Mouse (Mus musculus) liver, embryonic 13.5 days (tissue): Measurements from ENCODE around the gene Arvcf. TPM values are rescaled to one million over a fixed set of nuclear protein-coding genes. Genes with fewer than 3 reads are reported as not detected.

Experiments
- ATAC-seq: fragments of 200-750 bp; cut with Nextera tagmentation; 2 replicates; pipeline ENCODE4 v1.8.0; 2017; ENCODE audit warnings: low read depth, mild to moderate bottlenecking, moderate number of reproducible peaks, moderate library complexity
- DNase-seq: peaks from one replicate; pipeline ENCODE4 v3.0.0; 2022
- H3K27ac ChIP-seq: fragments of 300-500 bp; sonication (generic); 2 replicates; pipeline ENCODE4 v1.5.1; 2015; ENCODE audit warnings: moderate library complexity, mild to moderate bottlenecking, inconsistent platforms
- H3K27me3 ChIP-seq: fragments of 300-500 bp; sonication (generic); 2 replicates; pipeline ENCODE4 v1.6.1; 2015; ENCODE audit warnings: mild to moderate bottlenecking, inconsistent platforms
- H3K36me3 ChIP-seq: fragments of 300-500 bp; sonication (generic); 2 replicates; pipeline ENCODE4 v1.6.1; 2015; ENCODE audit warnings: mild to moderate bottlenecking, inconsistent platforms
- H3K4me1 ChIP-seq: fragments of 300-500 bp; sonication (generic); replicated peaks from 2 replicates; pipeline ENCODE4 v1.6.1; 2015; ENCODE audit warnings: inconsistent platforms
- H3K4me2 ChIP-seq: fragments of 300-500 bp; sonication (generic); 2 replicates; pipeline ENCODE4 v1.6.1; 2015; ENCODE audit warnings: inconsistent platforms, mild to moderate bottlenecking, moderate library complexity
- H3K4me3 ChIP-seq: fragments of 300-500 bp; sonication (generic); replicated peaks from 2 replicates; pipeline ENCODE4 v1.5.1; 2015; ENCODE audit warnings: mild to moderate bottlenecking, inconsistent platforms
- H3K9ac ChIP-seq: fragments of 300-500 bp; sonication (generic); 2 replicates; pipeline ENCODE4 v1.6.1; 2015; ENCODE audit warnings: mild to moderate bottlenecking, inconsistent platforms
- H3K9me3 ChIP-seq: fragments of 300-500 bp; sonication (generic); replicated peaks from 2 replicates; pipeline ENCODE4 v1.6.1; 2016; ENCODE audit warnings: inconsistent platforms
- WGBS: fragments of 180-500 bp; shearing (Covaris S2); methylation state at CpG from one replicate; pipeline ENCODE4 v1.1.7; 2015; ENCODE audit not compliant: insufficient replicate concordance; 5-methylcytosine and 5-hydroxymethylcytosine counted together
- polyA plus RNA-seq: library from polyadenylated mRNA; unstranded; fragments of >200 nt; fragmentation: Nextera tagmentation; extraction: Ambion mirVana; gene quantifications from 2 replicates; pipeline ENCODE4 v1.2.1, GENCODE M21; 2015

The Arvcf gene
- polyA plus RNA-seq: 7.6 and 7.9 TPM in 2 replicates

- WGBS: 2% methylated on average over 44 of the region's 44 CpGs
- peak within 1 kb of the TSS; percentile 65 for H3K4me2 ChIP-seq
- no peak within 1 kb of the TSS for H3K27ac ChIP-seq
- H3K4me1 ChIP-seq: peaks cover 55% of the 10 kb centered on the region
- H3K9ac ChIP-seq: peak within 1 kb of the TSS; percentile 39
- ATAC-seq (peak; percentile 9; the same call in 1 of the 2 replicates), DNase-seq (peak; percentile 34)
- peaks cover 62% of the 10 kb centered on the region for H3K27me3 ChIP-seq
- H3K4me3 ChIP-seq: peak within 1 kb of the TSS; percentile 57
- H3K36me3 ChIP-seq: no peaks in the 10 kb centered on the region
- H3K9me3 ChIP-seq: no peaks in the 10 kb centered on the region
Measured at GRCm38 (mm10) chr16:18347931-18348600, at the start of gene Arvcf, which contains the start of gene Tango2. Gene Arvcf, plus strand, starts transcription at chr16:18348182. Gene Tango2, minus strand, starts transcription at chr16:18348103.

- H3K4me3 ChIP-seq: no peak overlapping the region
- H3K9ac ChIP-seq: no peak overlapping the region
- peak overlapping the region; percentile 10; the same call in 1 of the 2 replicates for H3K27ac ChIP-seq
- H3K36me3 ChIP-seq: peaks cover 89% of the 10 kb centered on the region
- no peaks in the 10 kb centered on the region for H3K27me3 ChIP-seq
- H3K4me1 ChIP-seq: no peaks in the 10 kb centered on the region; the same call in 1 of the 2 replicates
- H3K9me3 ChIP-seq: no peaks in the 10 kb centered on the region
- H3K4me2 ChIP-seq: no peak overlapping the region
- WGBS: 38% methylated on average over 1 of the region's 1 CpGs
- no peak for DNase-seq
- no peak for ATAC-seq
Measured at GRCm38 (mm10) chr16:18308159-18308558, 39.8 kb upstream of the Arvcf start.

GRCm38 (mm10) chr16:18318992-18319391 lies 29.0 kb upstream of the Arvcf start:
- Histone ChIP-seq H3K27me3 (no peaks in the 10 kb centered on the region), H3K9ac (no peak overlapping the region), H3K4me1 (no peaks in the 10 kb centered on the region), H3K9me3 (no peaks in the 10 kb centered on the region), H3K4me2 (no peak overlapping the region), H3K4me3 (no peak overlapping the region), H3K27ac (no peak overlapping the region), H3K36me3 (peaks cover 79% of the 10 kb centered on the region)
- no peak for ATAC-seq
- DNase-seq: no peak
- WGBS: 65% methylated on average over 3 of the region's 3 CpGs

GRCm38 (mm10) chr16:18321443-18321842 lies 26.5 kb upstream of the Arvcf start:
- peaks cover 84% of the 10 kb centered on the region for H3K36me3 ChIP-seq

DNA sequence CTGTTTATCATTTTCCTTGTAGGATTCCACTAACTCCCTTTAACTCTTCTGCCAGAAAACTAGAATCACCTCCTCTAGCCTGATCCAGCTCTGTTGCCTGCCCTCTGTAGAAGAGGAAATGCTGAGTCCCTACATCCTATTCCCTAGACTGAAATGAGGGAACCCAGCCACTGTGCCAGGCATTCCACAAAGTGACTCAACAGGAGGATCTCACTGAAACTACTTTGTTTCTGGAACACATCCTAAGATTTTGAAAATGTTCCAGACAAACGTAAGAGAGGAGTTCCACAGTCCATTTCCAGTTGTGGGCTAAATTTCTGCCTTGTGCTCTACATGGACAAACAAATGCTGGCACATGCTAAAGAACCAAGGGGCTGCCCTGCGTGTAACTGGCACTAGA lies 24.5 kb upstream of the Arvcf start:
- Histone ChIP-seq H3K4me3 (no peak overlapping the region), H3K4me2 (no peak overlapping the region), H3K9ac (no peak overlapping the region), H3K27me3 (no peaks in the 10 kb centered on the region), H3K27ac (no peak overlapping the region), H3K4me1 (no peaks in the 10 kb centered on the region), H3K36me3 (peaks cover 82% of the 10 kb centered on the region), H3K9me3 (no peaks in the 10 kb centered on the region)
- ATAC-seq (no peak), DNase-seq (no peak)
- WGBS: 82% methylated on average over 2 of the region's 2 CpGs

More at GRCm38 (mm10) chr16:18321443-18321842, 26.5 kb upstream of the Arvcf start:
- no peaks in the 10 kb centered on the region for H3K27me3 ChIP-seq
- no peak for ATAC-seq
- no peak for DNase-seq
- no peak overlapping the region for H3K4me3 ChIP-seq
- no peak overlapping the region for H3K4me2 ChIP-seq
- H3K9me3 ChIP-seq: no peaks in the 10 kb centered on the region
- H3K27ac ChIP-seq: no peak overlapping the region
- H3K9ac ChIP-seq: no peak overlapping the region
- H3K4me1 ChIP-seq: no peaks in the 10 kb centered on the region
- 79% methylated on average over 2 of the region's 2 CpGs for WGBS

DNA sequence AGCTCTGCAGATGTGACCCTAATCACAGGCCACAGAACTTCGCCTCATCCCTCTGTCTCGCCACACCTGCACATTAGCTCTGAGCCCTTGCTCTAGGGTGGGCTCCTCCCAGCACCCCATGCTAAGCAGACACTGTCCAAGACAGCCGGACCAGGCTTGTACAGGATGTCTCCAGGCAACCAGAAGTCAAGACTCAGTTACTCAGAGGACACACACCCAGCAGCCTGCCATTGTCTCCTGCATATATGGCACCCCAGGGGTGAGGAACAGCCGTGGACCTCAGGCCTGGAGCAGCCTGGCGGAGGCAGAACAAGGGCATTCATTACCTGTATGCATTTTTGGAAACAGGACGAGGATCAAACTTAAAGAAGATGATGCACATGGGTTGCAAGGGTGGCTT lies 24.0 kb upstream of the Arvcf start:
- Histone ChIP-seq H3K9ac (no peak overlapping the region), H3K9me3 (no peaks in the 10 kb centered on the region), H3K4me1 (no peaks in the 10 kb centered on the region), H3K36me3 (peaks cover 78% of the 10 kb centered on the region), H3K4me2 (no peak overlapping the region), H3K27me3 (no peaks in the 10 kb centered on the region), H3K4me3 (no peak overlapping the region), H3K27ac (no peak overlapping the region)
- WGBS: 85% methylated on average over 6 of the region's 6 CpGs
- ATAC-seq (no peak), DNase-seq (no peak)

DNA sequence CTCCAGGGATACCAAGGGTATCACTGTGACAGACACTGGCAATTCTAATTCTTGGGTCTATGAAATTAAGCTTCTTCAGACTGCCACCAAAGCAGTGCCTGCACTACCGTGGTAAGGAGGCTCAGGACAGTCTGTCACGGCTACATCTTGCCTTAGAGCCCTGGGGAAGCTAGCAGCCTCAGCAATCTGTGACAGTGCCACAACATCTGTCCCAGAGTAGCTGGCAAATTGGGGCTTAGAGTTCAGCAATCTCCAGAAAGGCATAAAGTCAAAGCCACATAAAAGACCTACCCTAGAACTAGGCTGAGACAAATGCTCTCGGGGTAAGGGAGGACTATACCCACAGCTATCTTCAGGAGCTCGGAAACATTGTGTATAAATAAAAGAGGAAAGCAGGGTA lies 22.2 kb upstream of the Arvcf start:
- Histone ChIP-seq H3K9ac (no peak overlapping the region), H3K9me3 (no peaks in the 10 kb centered on the region), H3K27ac (no peak overlapping the region), H3K4me3 (no peak overlapping the region), H3K4me1 (no peaks in the 10 kb centered on the region; the same call in 1 of the 2 replicates), H3K36me3 (peaks cover 63% of the 10 kb centered on the region), H3K4me2 (no peak overlapping the region), H3K27me3 (no peaks in the 10 kb centered on the region)
- DNase-seq (no peak), ATAC-seq (no peak)
- 75% methylated on average over 4 of the region's 4 CpGs for WGBS

DNA sequence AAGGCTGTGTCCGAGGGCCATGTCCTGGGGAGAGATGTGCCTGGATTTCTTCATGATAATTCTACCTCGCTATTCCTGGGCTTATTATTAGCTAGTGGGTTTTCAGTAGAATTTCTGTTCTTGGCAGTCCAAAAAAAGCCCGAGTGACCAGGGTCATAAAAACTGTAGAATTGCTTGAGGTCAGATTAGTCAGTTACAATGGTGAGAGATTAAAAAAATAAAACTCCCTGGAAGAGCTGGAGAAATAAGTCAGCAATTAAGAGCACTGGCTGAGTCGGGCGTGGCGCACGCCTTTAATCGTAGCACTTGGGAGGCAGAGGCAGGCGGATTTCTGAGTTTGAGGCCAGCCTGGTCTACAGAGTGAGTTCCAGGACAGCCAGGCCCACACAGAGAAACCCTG lies 20.0 kb upstream of the Arvcf start:
- no peak overlapping the region for H3K4me3 ChIP-seq
- no peak overlapping the region for H3K4me2 ChIP-seq
- no peak overlapping the region for H3K9ac ChIP-seq
- no peak overlapping the region for H3K27ac ChIP-seq
- H3K27me3 ChIP-seq: no peaks in the 10 kb centered on the region
- no peaks in the 10 kb centered on the region for H3K9me3 ChIP-seq
- H3K36me3 ChIP-seq: peaks cover 62% of the 10 kb centered on the region
- H3K4me1 ChIP-seq: no peaks in the 10 kb centered on the region; the same call in 1 of the 2 replicates
- ATAC-seq (no peak), DNase-seq (no peak)
- WGBS: 88% methylated on average over 9 of the region's 9 CpGs

DNA sequence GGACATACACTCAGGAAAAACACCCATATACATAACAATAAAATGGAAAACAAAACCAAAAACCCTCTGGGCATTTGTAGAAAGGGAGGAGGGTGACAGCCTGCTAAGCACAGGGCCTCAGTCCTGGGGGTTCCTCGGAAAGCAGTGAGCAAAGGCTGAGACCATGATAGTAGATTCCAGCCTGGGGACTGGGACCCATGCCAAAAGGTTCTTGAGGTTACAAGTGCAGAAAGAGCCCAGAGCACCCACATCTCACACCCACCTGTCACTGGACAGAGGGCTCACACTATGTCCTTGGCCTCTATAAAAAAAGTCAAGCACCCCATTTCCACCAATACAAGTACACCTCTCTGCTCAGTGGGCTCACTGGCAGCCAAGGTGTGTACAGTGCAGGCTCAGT lies 19.5 kb upstream of the Arvcf start:
- Histone ChIP-seq H3K9ac (no peak overlapping the region), H3K27me3 (no peaks in the 10 kb centered on the region), H3K36me3 (peaks cover 62% of the 10 kb centered on the region), H3K9me3 (no peaks in the 10 kb centered on the region), H3K4me3 (no peak overlapping the region), H3K4me2 (no peak overlapping the region), H3K4me1 (no peaks in the 10 kb centered on the region; the same call in 1 of the 2 replicates), H3K27ac (no peak overlapping the region)
- DNase-seq: no peak
- no peak for ATAC-seq
- WGBS: 84% methylated on average over 1 of the region's 1 CpGs

GRCm38 (mm10) chr16:18333976-18334375 lies 14.0 kb upstream of the Arvcf start:
- ATAC-seq (no peak), DNase-seq (no peak)
- H3K36me3 ChIP-seq: peaks cover 75% of the 10 kb centered on the region
- H3K27me3 ChIP-seq: no peaks in the 10 kb centered on the region
- WGBS: 73% methylated on average over 3 of the region's 3 CpGs
- no peaks in the 10 kb centered on the region for H3K9me3 ChIP-seq
- H3K4me2 ChIP-seq: no peak overlapping the region
- H3K9ac ChIP-seq: no peak overlapping the region
- H3K27ac ChIP-seq: no peak overlapping the region
- peaks cover 14% of the 10 kb centered on the region for H3K4me1 ChIP-seq
- no peak overlapping the region for H3K4me3 ChIP-seq

DNA sequence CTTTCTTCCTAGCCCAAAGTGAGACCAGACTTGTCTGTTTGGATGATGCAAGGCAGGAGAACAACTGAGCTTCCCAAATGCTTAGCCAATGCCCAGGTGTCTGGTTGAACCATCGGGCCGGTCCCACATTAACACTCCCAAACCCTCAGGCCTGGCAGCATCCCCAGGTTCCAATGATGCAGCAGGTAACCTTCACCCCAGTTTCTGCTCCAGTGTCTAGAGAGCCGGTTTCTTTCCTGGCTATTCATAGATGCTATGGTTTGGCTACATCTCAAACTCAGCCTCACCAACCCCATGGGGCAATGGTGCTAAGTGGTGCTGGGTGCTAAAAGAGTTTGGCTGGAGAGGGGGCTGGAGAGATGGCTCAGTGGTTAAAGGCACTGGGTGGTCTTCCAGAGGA lies 12.0 kb upstream of the Arvcf start:
- H3K36me3 ChIP-seq: peaks cover 86% of the 10 kb centered on the region

GRCm38 (mm10) chr16:18337261-18337660 lies 10.7 kb upstream of the Arvcf start:
- no peak overlapping the region for H3K4me3 ChIP-seq
- ATAC-seq (no peak), DNase-seq (no peak)
- H3K36me3 ChIP-seq: peaks cover 74% of the 10 kb centered on the region
- 82% methylated on average over 4 of the region's 4 CpGs for WGBS
- H3K9me3 ChIP-seq: no peaks in the 10 kb centered on the region
- H3K4me2 ChIP-seq: no peak overlapping the region
- H3K27ac ChIP-seq: no peak overlapping the region
- H3K27me3 ChIP-seq: no peaks in the 10 kb centered on the region
- H3K4me1 ChIP-seq: peaks cover 44% of the 10 kb centered on the region
- no peak overlapping the region for H3K9ac ChIP-seq

More for the DNA sequence above, 12.0 kb upstream of the Arvcf start:
- H3K9me3 ChIP-seq: no peaks in the 10 kb centered on the region
- H3K4me1 ChIP-seq: peaks cover 31% of the 10 kb centered on the region
- no peak overlapping the region for H3K9ac ChIP-seq
- WGBS: 92% methylated on average over 3 of the region's 3 CpGs
- H3K4me3 ChIP-seq: no peak overlapping the region
- no peak for ATAC-seq
- DNase-seq: no peak
- no peaks in the 10 kb centered on the region for H3K27me3 ChIP-seq
- H3K27ac ChIP-seq: no peak overlapping the region
- no peak overlapping the region for H3K4me2 ChIP-seq
